Mouse (Mus musculus) forebrain, embryonic 14.5 days (tissue): ENCODE measurements around the gene Cdc6. TPM values are rescaled to one million over a fixed set of nuclear protein-coding genes. Genes with fewer than 3 reads are reported as not detected.

Source experiments
- ATAC-seq: fragments of 200-750 bp; cut with Nextera tagmentation; 2 replicates; pipeline ENCODE4 v1.8.0; 2017; ENCODE audit warnings: mild to moderate bottlenecking, moderate library complexity
- DNase-seq: peaks from one replicate; pipeline ENCODE4 v3.0.0-alpha.2; 2015; ENCODE audit warnings: low spot score
- H3K27ac ChIP-seq: fragments of 300-500 bp; sonication (generic); 2 replicates; pipeline ENCODE4 v1.5.1; 2014; ENCODE audit warnings: low read depth, mild to moderate bottlenecking, control low read depth, low read length, moderate library complexity
- H3K27me3 ChIP-seq: fragments of 300-500 bp; sonication (generic); replicated peaks from 2 replicates; pipeline ENCODE4 v1.6.1; 2014; ENCODE audit warnings: low read length, control low read depth, mixed read lengths; ENCODE audit not compliant: control insufficient read depth, insufficient read depth
- H3K36me3 ChIP-seq: fragments of 300-500 bp; sonication (generic); 2 replicates; pipeline ENCODE4 v1.6.1; 2014; ENCODE audit warnings: low read length, control low read depth; ENCODE audit not compliant: control insufficient read depth, insufficient read depth
- H3K4me1 ChIP-seq: fragments of 300-500 bp; sonication (generic); 2 replicates; pipeline ENCODE4 v1.6.1; 2014; ENCODE audit warnings: antibody characterized with exemption, low read length, control low read depth; ENCODE audit not compliant: control insufficient read depth, insufficient read depth
- H3K4me2 ChIP-seq: fragments of 300-500 bp; sonication (generic); 2 replicates; pipeline ENCODE4 v1.6.1; 2014; ENCODE audit warnings: mild to moderate bottlenecking, control low read depth, low read length
- H3K4me3 ChIP-seq: fragments of 300-500 bp; sonication (generic); 2 replicates; pipeline ENCODE4 v1.5.1; 2014; ENCODE audit warnings: low read depth, low read length, control low read depth
- H3K9ac ChIP-seq: fragments of 300-500 bp; sonication (generic); 2 replicates; pipeline ENCODE4 v1.6.1; 2014; ENCODE audit warnings: mild to moderate bottlenecking, low read length, control low read depth, moderate library complexity
- H3K9me3 ChIP-seq: fragments of 300-500 bp; sonication (generic); replicated peaks from 2 replicates; pipeline ENCODE4 v1.6.1; 2016; ENCODE audit warnings: low read length, control low read depth, mixed read lengths; ENCODE audit not compliant: control insufficient read depth
- WGBS: fragments of 180-500 bp; shearing (Covaris S2); extraction: QIAGEN DNeasy Blood & Tissue Kit; methylation state at CpG from one replicate; pipeline ENCODE4 v1.1.7; 2014; 5-methylcytosine and 5-hydroxymethylcytosine counted together
- polyA plus RNA-seq: library from polyadenylated mRNA; unstranded; fragments of >200 nt; fragmentation: Nextera tagmentation; extraction: Ambion mirVana; gene quantifications from 2 replicates; pipeline ENCODE4 v1.2.1, GENCODE M21; 2014

Cdc6 gene
- polyA plus RNA-seq, 1 experiment from 2014 or later: 16.4 TPM

DNA sequence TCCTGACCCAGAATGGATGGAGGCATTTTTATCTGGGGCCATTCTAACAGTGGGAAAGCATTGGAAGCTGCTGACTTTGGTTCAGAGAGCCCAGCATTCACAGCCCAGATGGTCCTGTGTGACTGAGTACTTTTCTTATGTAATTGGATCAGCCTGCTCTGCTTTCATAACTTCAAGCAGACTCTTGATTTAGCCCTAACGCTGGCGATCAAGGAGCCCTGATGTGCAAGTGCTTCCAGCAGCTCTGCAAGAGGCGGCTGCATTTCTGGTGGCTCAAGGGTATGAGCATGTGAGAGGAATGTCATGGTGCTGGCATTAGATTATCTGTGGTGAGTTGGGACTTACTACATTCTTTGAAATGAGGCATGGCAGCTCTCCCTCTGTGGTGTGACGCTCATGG is 35.6 kb upstream of the Cdc6 start:
- ATAC-seq (no peak), DNase-seq (peak; percentile 20)
- Histone ChIP-seq H3K4me1 (no peaks in the 10 kb centered on the region), H3K27ac (peak overlapping the region; percentile 18; the same call in 1 of the 2 replicates), H3K36me3 (peaks cover 34% of the 10 kb centered on the region), H3K4me2 (no peak overlapping the region), H3K9ac (no peak overlapping the region), H3K9me3 (no peaks in the 10 kb centered on the region), H3K4me3 (no peak overlapping the region), H3K27me3 (no peaks in the 10 kb centered on the region)
- WGBS: 67% methylated on average over 4 of the region's 4 CpGs

- Histone ChIP-seq H3K4me2 (no peak overlapping the region), H3K9me3 (no peaks in the 10 kb centered on the region), H3K36me3 (peaks cover 16% of the 10 kb centered on the region), H3K27me3 (no peaks in the 10 kb centered on the region), H3K9ac (no peak overlapping the region), H3K27ac (no peak overlapping the region), H3K4me3 (no peak overlapping the region), H3K4me1 (no peaks in the 10 kb centered on the region)
- no peak for DNase-seq
- no peak for ATAC-seq
- WGBS: 92% methylated on average over 9 of the region's 9 CpGs
These were observed 33.7 kb upstream of the Cdc6 start for GRCm38 (mm10) chr11:98873900-98874299.

GRCm38 (mm10) chr11:98877001-98877400 is 30.6 kb upstream of the Cdc6 start:
- H3K4me1 ChIP-seq: no peaks in the 10 kb centered on the region
- H3K9me3 ChIP-seq: no peaks in the 10 kb centered on the region
- peaks cover 4% of the 10 kb centered on the region; the same call in 1 of the 2 replicates for H3K36me3 ChIP-seq
- H3K4me3 ChIP-seq: no peak overlapping the region
- H3K27ac ChIP-seq: no peak overlapping the region
- H3K27me3 ChIP-seq: no peaks in the 10 kb centered on the region
- H3K4me2 ChIP-seq: no peak overlapping the region
- 83% methylated on average over 9 of the region's 9 CpGs for WGBS
- H3K9ac ChIP-seq: no peak overlapping the region
- ATAC-seq (no peak), DNase-seq (no peak)

DNA sequence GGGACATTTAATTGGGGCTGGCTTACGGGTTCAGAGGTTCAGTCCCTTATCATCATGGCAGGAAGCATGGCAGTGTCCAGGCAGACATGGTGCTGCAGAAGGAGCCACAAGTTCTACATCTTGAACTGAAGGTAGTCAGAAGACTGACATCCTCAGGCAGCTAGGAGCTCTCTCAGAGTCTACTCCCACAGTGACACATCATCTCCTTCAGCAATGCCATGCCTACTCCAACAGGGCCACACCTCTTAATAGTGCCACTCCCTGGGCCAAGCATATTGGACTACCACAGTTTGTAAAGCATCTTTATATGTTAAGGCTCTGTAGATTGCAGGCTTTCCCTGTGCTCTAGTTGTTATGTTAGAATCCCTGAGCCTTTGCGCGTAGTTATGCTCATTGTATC is 19.9 kb upstream of the Cdc6 start:
- no peak overlapping the region for H3K27ac ChIP-seq
- WGBS: 100% methylated on average over 3 of the region's 3 CpGs
- no peaks in the 10 kb centered on the region for H3K9me3 ChIP-seq
- H3K4me3 ChIP-seq: no peak overlapping the region
- no peak overlapping the region for H3K4me2 ChIP-seq
- no peak for DNase-seq
- H3K36me3 ChIP-seq: peaks cover 71% of the 10 kb centered on the region
- no peaks in the 10 kb centered on the region for H3K27me3 ChIP-seq
- no peaks in the 10 kb centered on the region for H3K4me1 ChIP-seq
- no peak overlapping the region for H3K9ac ChIP-seq
- ATAC-seq: no peak

DNA sequence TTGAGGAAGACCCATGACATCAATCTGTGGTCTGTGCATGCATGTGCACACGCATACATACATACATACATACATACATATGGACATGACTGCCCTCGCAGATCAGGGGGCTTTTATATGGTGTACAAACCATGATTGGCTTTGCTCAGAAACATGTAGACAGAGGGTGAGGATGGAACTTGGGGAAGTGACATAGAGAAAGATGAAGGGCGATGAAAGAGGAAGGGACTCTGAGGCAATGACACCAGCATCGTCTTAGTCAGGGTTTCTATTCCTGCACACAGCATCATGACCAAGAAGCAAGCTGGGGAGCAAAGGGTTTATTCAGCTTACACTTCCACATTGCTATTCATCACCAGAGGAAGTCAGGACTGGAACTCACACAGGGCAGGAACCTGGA is 18.5 kb upstream of the Cdc6 start:
- ATAC-seq (no peak), DNase-seq (no peak)
- H3K9ac ChIP-seq: no peak overlapping the region
- H3K27ac ChIP-seq: no peak overlapping the region
- 94% methylated on average over 4 of the region's 4 CpGs for WGBS
- H3K4me3 ChIP-seq: no peak overlapping the region
- H3K4me2 ChIP-seq: no peak overlapping the region
- no peaks in the 10 kb centered on the region for H3K4me1 ChIP-seq
- H3K36me3 ChIP-seq: peaks cover 84% of the 10 kb centered on the region
- H3K27me3 ChIP-seq: no peaks in the 10 kb centered on the region
- no peaks in the 10 kb centered on the region for H3K9me3 ChIP-seq

- Histone ChIP-seq H3K27ac (no peak overlapping the region), H3K36me3 (peaks cover 90% of the 10 kb centered on the region), H3K27me3 (no peaks in the 10 kb centered on the region), H3K4me1 (no peaks in the 10 kb centered on the region), H3K4me3 (no peak overlapping the region), H3K4me2 (no peak overlapping the region), H3K9ac (no peak overlapping the region), H3K9me3 (no peaks in the 10 kb centered on the region)
- 95% methylated on average over 5 of the region's 5 CpGs for WGBS
- DNase-seq (no peak), ATAC-seq (no peak)
These were observed 17.6 kb upstream of the Cdc6 start for GRCm38 (mm10) chr11:98889977-98890376.

DNA sequence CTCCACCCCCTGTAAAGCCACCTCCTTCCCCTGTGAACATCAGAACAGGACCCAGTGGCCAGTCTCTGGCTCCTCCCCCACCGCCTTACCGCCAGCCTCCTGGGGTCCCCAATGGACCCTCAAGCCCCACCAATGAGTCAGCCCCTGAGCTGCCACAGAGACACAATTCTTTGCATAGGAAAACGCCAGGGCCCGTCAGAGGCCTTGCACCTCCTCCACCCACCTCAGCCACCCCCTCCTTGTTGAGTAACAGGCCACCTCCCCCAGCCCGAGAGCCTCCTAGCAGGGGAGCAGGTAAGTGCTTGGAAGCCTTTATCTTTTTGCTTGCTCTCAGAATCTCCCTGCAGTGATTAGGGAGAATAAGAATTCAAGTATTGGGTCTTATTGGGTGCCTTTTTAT is 15.2 kb upstream of the Cdc6 start:
- Histone ChIP-seq H3K27ac (no peak overlapping the region), H3K36me3 (peaks cover 91% of the 10 kb centered on the region), H3K4me3 (no peak overlapping the region), H3K4me2 (no peak overlapping the region), H3K27me3 (no peaks in the 10 kb centered on the region), H3K9ac (no peak overlapping the region), H3K4me1 (no peaks in the 10 kb centered on the region), H3K9me3 (no peaks in the 10 kb centered on the region)
- ATAC-seq: no peak
- DNase-seq: no peak
- 41% methylated on average over 5 of the region's 5 CpGs for WGBS

DNA sequence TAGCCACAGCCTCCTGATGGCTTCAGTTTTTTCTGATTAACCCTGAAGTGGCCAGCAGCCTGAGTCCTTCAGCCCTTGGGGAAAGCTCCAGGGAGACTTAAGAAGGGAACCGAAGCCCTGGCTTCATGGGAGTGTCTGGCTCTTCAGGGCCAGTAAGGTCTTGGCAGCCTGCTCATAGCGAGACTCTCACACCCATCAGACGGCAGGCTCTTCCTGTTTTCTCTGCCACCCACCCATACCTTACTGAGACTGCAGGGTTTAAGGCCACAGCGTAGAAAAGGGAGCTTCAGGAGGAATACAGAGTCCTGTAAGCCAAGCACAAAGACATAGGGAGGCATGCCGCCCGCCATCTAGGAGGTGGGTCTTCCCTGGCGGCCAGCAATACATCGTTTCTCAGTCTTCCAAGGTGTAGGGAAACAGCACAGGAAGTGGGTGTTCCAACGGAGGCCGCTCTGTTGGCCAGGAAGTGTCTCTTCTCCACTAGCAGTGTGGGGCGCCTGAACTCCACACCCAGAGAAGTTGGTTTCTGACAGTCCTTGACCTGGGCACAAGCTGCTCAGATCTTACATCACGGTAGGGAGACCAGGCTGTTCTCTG is 7.0 kb upstream of the Cdc6 start:
- Histone ChIP-seq H3K9me3 (no peaks in the 10 kb centered on the region), H3K36me3 (peaks cover 67% of the 10 kb centered on the region), H3K4me2 (no peak overlapping the region)

DNA sequence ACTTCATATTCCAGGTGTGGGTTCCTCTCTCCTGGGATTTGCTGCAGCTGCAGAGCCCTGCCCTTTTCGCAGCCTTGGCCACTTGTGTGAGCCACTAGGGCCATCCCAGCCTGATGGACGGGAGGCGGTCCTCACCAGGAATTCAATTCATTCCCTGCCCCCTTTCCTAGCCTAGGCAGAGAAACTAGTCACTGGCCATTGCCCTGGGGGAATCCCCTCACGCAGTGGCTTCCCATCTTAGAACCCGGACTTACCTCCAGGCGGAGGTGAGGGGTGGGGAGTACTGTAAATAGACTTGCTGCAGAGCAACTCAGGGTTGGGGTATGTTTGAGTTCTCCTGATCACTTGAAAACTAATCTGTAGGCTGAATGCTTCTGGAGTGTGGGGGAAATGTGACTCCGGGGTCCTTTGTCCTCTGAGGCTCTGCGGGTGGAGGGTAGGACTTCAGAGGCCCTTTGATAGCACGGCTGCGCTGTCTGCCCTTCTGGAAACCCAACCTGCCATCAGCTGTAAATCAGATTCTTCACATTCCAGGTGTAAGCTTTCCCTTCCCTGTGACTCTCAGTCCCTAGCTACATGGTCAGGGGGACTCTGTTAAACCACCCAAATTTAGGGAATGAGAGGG is 4.9 kb upstream of the Cdc6 start:
- no peak overlapping the region for H3K4me3 ChIP-seq
- H3K4me1 ChIP-seq: no peaks in the 10 kb centered on the region
- no peak overlapping the region for H3K9ac ChIP-seq
- no peak overlapping the region for H3K27ac ChIP-seq
- no peak overlapping the region for H3K4me2 ChIP-seq
- no peak for ATAC-seq
- no peaks in the 10 kb centered on the region for H3K9me3 ChIP-seq
- no peaks in the 10 kb centered on the region for H3K27me3 ChIP-seq
- H3K36me3 ChIP-seq: peaks cover 50% of the 10 kb centered on the region
- DNase-seq: no peak
- 10% methylated on average over 10 of the region's 10 CpGs for WGBS

More for the DNA sequence above, 7.0 kb upstream of the Cdc6 start:
- 90% methylated on average over 12 of the region's 12 CpGs for WGBS
- H3K27ac ChIP-seq: no peak overlapping the region
- H3K4me3 ChIP-seq: no peak overlapping the region
- H3K9ac ChIP-seq: no peak overlapping the region
- DNase-seq: no peak
- no peaks in the 10 kb centered on the region for H3K27me3 ChIP-seq
- ATAC-seq: no peak
- H3K4me1 ChIP-seq: no peaks in the 10 kb centered on the region
